In the genomic region with DNA sequence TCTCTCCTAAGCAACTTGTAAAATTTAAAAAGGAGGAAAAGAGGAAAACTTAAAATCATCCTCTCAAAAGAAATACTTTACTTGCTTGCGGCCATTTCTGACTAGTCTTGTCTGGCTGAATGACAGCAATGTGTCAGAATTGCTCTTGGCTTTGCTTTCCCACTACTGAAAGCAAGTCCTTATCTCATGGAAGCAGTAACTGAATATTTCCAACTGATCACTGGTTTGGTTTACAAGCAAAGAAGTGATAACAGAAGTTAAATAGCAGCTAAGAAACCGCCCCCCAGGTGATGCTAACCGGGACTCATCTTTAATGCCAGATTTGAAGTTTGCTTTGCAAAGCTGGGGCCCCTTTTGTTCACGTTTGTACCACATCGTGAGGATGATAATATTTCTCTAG, we compare ENCODE assay signal across 23 mouse cellular contexts.
"Had no signal": no experiment of that assay in that cellular context is flagged by ENCODE, and none has a peak within 500 bp of the region (broad histone marks: within the 10 kb centered on the region; RNA-seq: fewer than 3 reads in every experiment).

No protein-coding gene starts in this region.

- DNase-seq: kidney, adult 2 months; kidney, postnatal 25 days; layer of hippocampus, adult 9-11 months; lung, adult 2 months; lung, postnatal 14 days; lung, postnatal 4 days; midbrain, embryonic 14.5 days; right cerebral cortex, adult 18-20 months; right cerebral cortex, postnatal 14 days; right cerebral cortex, postnatal 4 days; thymus, adult 2 months; thymus, postnatal 14 days; thymus, postnatal 4 days had no signal

- H3K27ac ChIP-seq: kidney, postnatal 0 days; layer of hippocampus, adult 2 months; left cerebral cortex, adult 2 months; liver, embryonic 15.5 days; midbrain, embryonic 10.5 days; neural tube, embryonic 12.5 days; neural tube, embryonic 15.5 days; stomach, postnatal 0 days had no signal

- H3K9me3 ChIP-seq: liver, embryonic 15.5 days; midbrain, embryonic 10.5 days; neural tube, embryonic 12.5 days; neural tube, embryonic 15.5 days had no signal

- H3K27me3 ChIP-seq: liver, embryonic 15.5 days; neural tube, embryonic 12.5 days; neural tube, embryonic 15.5 days had no signal

- H3K4me3 ChIP-seq: layer of hippocampus, adult 2 months; left cerebral cortex, adult 2 months; liver, embryonic 15.5 days; midbrain, embryonic 10.5 days; neural tube, embryonic 12.5 days; neural tube, embryonic 15.5 days had no signal

- H3K9ac ChIP-seq: liver, embryonic 15.5 days; neural tube, embryonic 12.5 days; neural tube, embryonic 15.5 days had no signal

- ATAC-seq: inflammation-experienced regulatory T-cells, adult 6 months; intestine, postnatal 0 days had no signal

- H3K4me2 ChIP-seq: liver, embryonic 15.5 days; neural tube, embryonic 12.5 days; neural tube, embryonic 15.5 days had no signal

- H3K36me3 ChIP-seq: neural tube, embryonic 12.5 days; neural tube, embryonic 15.5 days had no signal
